Mouse (Mus musculus) layer of hippocampus, adult 9-10 months (tissue): Measurements from ENCODE around the gene Gm38393.

Experiments used
- DNase-seq: peaks from one replicate; pipeline ENCODE4 v3.0.0; 2022; ENCODE audit warnings: low spot score

Gm38393 gene

GRCm38 (mm10) chr7:60004606-60005330 lies at the start of gene Gm38393, which contains the start of gene Snurf:
TSS of gene Gm38393 (minus strand) at chr7:60005064.
TSS of gene Snurf (minus strand) at chr7:60005049.
- DNase-seq: no peak

GRCm38 (mm10) chr7:60047481-60048201 lies 42.8 kb upstream of the Gm38393 start:
- DNase-seq: peak; percentile 20

- DNase-seq: no peak
Measured at GRCm38 (mm10) chr7:60013186-60013585, 8.3 kb upstream of the Gm38393 start.

GRCm38 (mm10) chr7:60007727-60008360 lies 3.0 kb upstream of the Gm38393 start:
- no peak for DNase-seq

- no peak for DNase-seq
Measured at GRCm38 (mm10) chr7:60006262-60006661, 1.4 kb upstream of the Gm38393 start.

- DNase-seq: no peak
Measured at GRCm38 (mm10) chr7:60003921-60004605, 801 bp downstream of the Gm38393 start.

- no peak for DNase-seq
Measured at GRCm38 (mm10) chr7:60003006-60003865, 1.6 kb downstream of the Gm38393 start.

GRCm38 (mm10) chr7:59978646-59979045 lies 26.2 kb downstream of the Gm38393 start:
- DNase-seq: no peak
